Mouse (Mus musculus) layer of hippocampus, adult 2 months (tissue): ENCODE data around the gene Nedd4. TPM values are rescaled to one million over a fixed set of nuclear protein-coding genes. Genes with fewer than 3 reads are reported as not detected.

Experiments used
- DNase-seq, 2 experiments: peaks; one replicate each; pipeline ENCODE4 v3.0.0; 2022; ENCODE audit warnings: low spot score in 2 of 2
- H3K27ac ChIP-seq: fragments of 200-600 bp; 2 replicates; pipeline ENCODE4 v1.8.1; 2022
- H3K4me3 ChIP-seq: fragments of 200-600 bp; 2 replicates; pipeline ENCODE4 v1.8.1; 2022; ENCODE audit warnings: mild to moderate bottlenecking
- CTCF ChIP-seq: fragments of 200-600 bp; conservative IDR thresholded peaks from 2 replicates; pipeline ENCODE4 v1.8.1; 2022; ENCODE audit warnings: antibody characterized with exemption, mild to moderate bottlenecking, moderate library complexity
- total RNA-seq, 2 experiments: library from RNA; stranded (reverse); gene quantifications; 2 replicates each; pipeline ENCODE4 v1.2.3; 2021

The Nedd4 gene
- total RNA-seq, 2 experiments from 2014 or later, result 298 to 301 TPM

GRCm38 (mm10) chr9:72766789-72767349 is 104.7 kb downstream of the Nedd4 start:
- DNase-seq, result peak; percentile 91 to 95
- H3K4me3 ChIP-seq, result peak overlapping the region; percentile 41
- peak overlapping the region; percentile 93 for H3K27ac ChIP-seq
- TF ChIP-seq CTCF, result peak; percentile 93

GRCm38 (mm10) chr9:72775022-72775421 is 112.9 kb downstream of the Nedd4 start:
- DNase-seq, result no peak

GRCm38 (mm10) chr9:72779004-72779403 is 116.9 kb downstream of the Nedd4 start:
- Histone ChIP-seq H3K4me3 (no peak overlapping the region), H3K27ac (no peak overlapping the region)
- no peak for TF ChIP-seq CTCF
- DNase-seq, result no peak

More at GRCm38 (mm10) chr9:72775022-72775421, 112.9 kb downstream of the Nedd4 start:
- TF ChIP-seq CTCF, result no peak
- Histone ChIP-seq H3K4me3 (no peak overlapping the region), H3K27ac (no peak overlapping the region)

- no peak for TF ChIP-seq CTCF
- DNase-seq, result no peak
- Histone ChIP-seq H3K27ac (no peak overlapping the region), H3K4me3 (no peak overlapping the region)
Observed at GRCm38 (mm10) chr9:72779733-72780132, 117.6 kb downstream of the Nedd4 start.

- H3K4me3 ChIP-seq, result no peak overlapping the region
- no peak for DNase-seq
- no peak for TF ChIP-seq CTCF
- no peak overlapping the region for H3K27ac ChIP-seq
Observed at GRCm38 (mm10) chr9:72780694-72781093, 118.5 kb downstream of the Nedd4 start.

- TF ChIP-seq CTCF, result no peak
- DNase-seq, result no peak
- H3K27ac ChIP-seq, result no peak overlapping the region
- no peak overlapping the region for H3K4me3 ChIP-seq
Observed at GRCm38 (mm10) chr9:72781466-72781865, 119.3 kb downstream of the Nedd4 start.

- DNase-seq, result no peak
- no peak overlapping the region for H3K27ac ChIP-seq
- no peak overlapping the region for H3K4me3 ChIP-seq
- no peak for TF ChIP-seq CTCF
Observed at GRCm38 (mm10) chr9:72782121-72782520, 120.0 kb downstream of the Nedd4 start.

- no peak for DNase-seq
- no peak for TF ChIP-seq CTCF
- no peak overlapping the region for H3K27ac ChIP-seq
- no peak overlapping the region for H3K4me3 ChIP-seq
Observed at GRCm38 (mm10) chr9:72787732-72788131, 125.6 kb downstream of the Nedd4 start.

GRCm38 (mm10) chr9:72790530-72791212 is 128.5 kb downstream of the Nedd4 start:
- Histone ChIP-seq H3K4me3 (no peak overlapping the region), H3K27ac (no peak overlapping the region)
- TF ChIP-seq CTCF, result no peak
- DNase-seq, result no peak

GRCm38 (mm10) chr9:72791213-72791582 is 129.1 kb downstream of the Nedd4 start:
- no peak for TF ChIP-seq CTCF
- no peak for DNase-seq
- H3K27ac ChIP-seq, result no peak overlapping the region
- H3K4me3 ChIP-seq, result no peak overlapping the region

GRCm38 (mm10) chr9:72791681-72792080 is 129.5 kb downstream of the Nedd4 start:
- DNase-seq, result no peak
- H3K4me3 ChIP-seq, result no peak overlapping the region
- no peak overlapping the region for H3K27ac ChIP-seq
- TF ChIP-seq CTCF, result no peak

- no peak overlapping the region for H3K4me3 ChIP-seq
- DNase-seq, result peak; percentile 35 to 52
- H3K27ac ChIP-seq, result 0 out of 2 replicates have a peak overlapping the region, but pooled peaks have one; percentile 15
- no peak for TF ChIP-seq CTCF
Observed at GRCm38 (mm10) chr9:72795243-72795642, 133.1 kb downstream of the Nedd4 start.

GRCm38 (mm10) chr9:72797136-72797621 is 135.0 kb downstream of the Nedd4 start:
- no peak overlapping the region for H3K27ac ChIP-seq
- DNase-seq, result no peak
- no peak overlapping the region for H3K4me3 ChIP-seq
- TF ChIP-seq CTCF, result no peak

Other genes starting within 250 kb of the Nedd4 start
- 1 to 10 TPM; 1.2 to 2.4 TPM for gene Mns1, start 224.3 kb upstream of the Nedd4 start, total RNA-seq
- 1 to 10 TPM; 6.5 to 7.3 TPM for gene Tex9, start 170.1 kb upstream of the Nedd4 start, total RNA-seq
- 10 to 100 TPM; 21.4 to 21.6 TPM for gene Rfx7, start 130.1 kb upstream of the Nedd4 start, total RNA-seq
- gene Prtg, start 144.5 kb downstream of the Nedd4 start, total RNA-seq, result 1 to 10 TPM; 3.2 to 3.3 TPM